Mouse (Mus musculus): ENCODE results near the gene Olfr506. TPM values are rescaled to one million over a fixed set of nuclear protein-coding genes. Genes with fewer than 3 reads are reported as not detected.
"Not testable (repeated sequence)": the region's sequence is repeated elsewhere in the genome, so short reads cannot be mapped to it uniquely, and the experiment has no call there.

Gene Olfr506
- not detected for total RNA-seq (2021)
- long read RNA-seq, experiment 1, result 0 reads
- long read RNA-seq, experiment 2, result 0 reads

- no peak for DNase-seq (ENCODE audit: low spot score in 2 of 2)
These were observed at the start of gene Olfr506 for GRCm38 (mm10) chr7:108610487-108610886. Olfr506 (plus strand) TSS chr7:108610787.

- DNase-seq (ENCODE audit: low spot score in 2 of 2), result no peak
These were observed 44.9 kb upstream of the Olfr506 start, which contains the start of gene Olfr504 for GRCm38 (mm10) chr7:108565693-108566092. Olfr504 (minus strand) TSS chr7:108565793.

DNA sequence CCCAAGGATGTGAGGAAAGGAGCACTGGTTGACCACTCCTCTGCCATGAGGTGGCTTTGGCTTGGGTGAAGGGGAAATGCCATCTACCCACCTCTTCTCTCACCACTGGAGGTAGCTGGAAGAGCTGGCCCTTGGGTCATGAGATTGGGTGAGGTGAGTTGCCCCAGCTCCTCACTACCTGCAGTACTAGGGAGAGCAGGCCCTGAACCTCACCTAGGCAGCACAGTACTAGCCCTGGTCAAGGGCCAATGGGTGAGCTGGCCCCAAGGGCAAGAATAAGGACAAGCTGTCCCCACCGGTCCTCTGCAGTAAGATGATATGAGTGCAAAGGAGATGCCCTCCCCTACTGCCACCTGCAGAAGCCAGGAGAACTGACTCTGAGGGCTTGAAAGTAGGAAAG lies 20.8 kb upstream of the Olfr506 start:
- DNase-seq (ENCODE audit: low spot score in 2 of 2), result no peak

DNA sequence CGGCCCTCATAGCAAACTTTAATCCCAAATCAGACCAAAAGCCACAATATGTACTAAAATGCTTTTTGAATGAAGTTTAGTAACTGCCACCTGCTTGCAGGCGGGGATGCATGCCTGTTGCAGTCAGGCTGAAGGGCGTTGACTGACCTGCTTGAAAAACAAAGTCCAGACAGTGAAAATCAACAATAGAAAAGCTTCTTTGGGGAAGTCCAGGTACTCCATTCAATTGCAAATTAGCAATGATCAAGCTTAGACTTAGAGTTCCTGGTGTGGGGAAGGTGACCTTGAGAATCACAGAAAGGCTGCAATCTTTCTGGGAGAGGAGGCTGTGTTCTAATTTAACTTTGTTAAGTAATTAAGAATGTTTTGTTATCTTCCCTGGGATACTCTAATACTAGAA lies 8.7 kb upstream of the Olfr506 start:
- DNase-seq (ENCODE audit: low spot score in 2 of 2), result not testable (repeated sequence)

DNA sequence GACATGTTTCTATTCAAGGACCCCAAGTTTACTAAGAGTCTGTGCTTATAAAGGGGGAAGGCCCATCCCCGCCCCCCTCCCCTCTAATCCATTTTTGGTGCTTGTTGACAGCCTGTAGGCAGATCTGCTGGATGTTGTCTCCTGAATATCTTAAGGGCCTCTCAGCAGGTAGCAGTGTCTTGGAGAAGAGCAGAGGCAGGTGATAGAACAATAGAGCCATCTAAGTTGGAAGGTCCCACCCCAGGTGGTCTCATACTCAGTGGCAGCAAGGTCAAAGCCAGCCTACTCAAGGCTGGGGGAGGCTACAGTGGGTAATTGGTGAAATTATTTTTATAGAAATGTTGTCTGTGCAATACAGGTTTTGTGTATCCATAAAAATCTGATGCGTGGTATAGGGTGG lies 3.5 kb downstream of the Olfr506 start:
- no peak for DNase-seq (ENCODE audit: low spot score in 2 of 2)

DNA sequence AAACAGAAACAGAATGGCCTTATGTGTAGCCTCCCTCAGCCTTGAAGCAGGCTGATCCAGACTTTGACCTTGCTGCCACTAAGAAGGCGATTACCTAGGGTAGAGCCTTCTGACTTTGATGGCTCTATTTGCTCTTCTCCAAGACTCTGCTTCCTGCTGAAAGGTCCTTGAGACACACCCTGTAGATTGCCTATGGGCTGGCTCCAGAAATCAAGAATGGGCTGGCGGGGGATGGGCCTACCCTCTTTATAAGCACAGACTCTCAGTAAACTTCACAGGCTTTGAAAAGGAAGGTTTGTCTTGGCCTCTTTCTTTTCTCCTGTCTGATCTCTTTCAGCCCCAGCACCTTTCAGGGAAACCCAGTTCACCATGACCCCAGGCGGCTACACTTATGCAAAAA lies 6.2 kb downstream of the Olfr506 start:
- DNase-seq (ENCODE audit: low spot score in 2 of 2), result not testable (repeated sequence)

DNA sequence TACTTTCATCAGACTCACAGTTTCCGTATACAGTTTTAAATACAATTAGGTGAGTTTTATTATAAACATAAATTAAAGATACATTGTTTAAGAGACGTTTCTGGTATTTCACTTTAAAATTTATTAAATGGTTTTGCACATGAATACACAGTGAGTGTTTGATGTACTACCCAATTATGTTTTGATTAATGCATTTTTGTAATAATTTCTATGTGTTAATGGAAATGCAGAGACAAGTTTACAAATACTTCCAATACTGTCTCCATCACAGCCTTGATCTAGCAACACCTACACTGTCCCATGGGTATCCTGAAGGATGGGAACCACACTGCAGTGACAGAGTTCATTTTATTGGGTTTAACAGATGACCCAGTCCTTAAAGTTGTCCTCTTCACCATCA lies 10.9 kb downstream of the Olfr506 start, which contains the start of gene Olfr507:
Gene Olfr507, plus strand, starts transcription at position 301 of the 400 bp plus-strand sequence.
- no peak for DNase-seq (ENCODE audit: low spot score in 2 of 2)

DNA sequence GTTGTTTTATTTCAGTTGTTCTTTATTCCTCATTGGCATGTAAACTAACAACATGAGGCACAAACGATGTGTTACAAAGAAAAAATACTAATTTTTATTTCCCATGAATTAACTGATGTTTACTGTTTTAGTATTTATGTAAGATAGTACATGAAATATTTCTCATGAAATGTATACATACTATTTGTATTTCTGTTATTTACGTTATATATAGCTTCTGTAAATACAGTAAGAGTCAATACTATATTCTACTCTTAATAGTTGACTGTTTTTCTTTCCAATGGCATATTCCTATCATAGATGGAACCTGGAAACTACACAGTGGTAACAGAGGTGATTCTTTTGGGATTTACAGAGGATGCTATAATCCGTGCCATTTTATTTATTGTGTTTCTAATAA lies 19.1 kb downstream of the Olfr506 start, which contains the start of gene Olfr508:
Gene Olfr508, plus strand, starts transcription at position 301 of the 400 bp plus-strand sequence.
- DNase-seq (ENCODE audit: low spot score in 2 of 2), result no peak

GRCm38 (mm10) chr7:108651806-108652205 lies 41.2 kb downstream of the Olfr506 start, which contains the start of gene Olfr509:
Olfr509 (minus strand) TSS chr7:108651906.
- DNase-seq (ENCODE audit: low spot score in 2 of 2), result no peak

DNA sequence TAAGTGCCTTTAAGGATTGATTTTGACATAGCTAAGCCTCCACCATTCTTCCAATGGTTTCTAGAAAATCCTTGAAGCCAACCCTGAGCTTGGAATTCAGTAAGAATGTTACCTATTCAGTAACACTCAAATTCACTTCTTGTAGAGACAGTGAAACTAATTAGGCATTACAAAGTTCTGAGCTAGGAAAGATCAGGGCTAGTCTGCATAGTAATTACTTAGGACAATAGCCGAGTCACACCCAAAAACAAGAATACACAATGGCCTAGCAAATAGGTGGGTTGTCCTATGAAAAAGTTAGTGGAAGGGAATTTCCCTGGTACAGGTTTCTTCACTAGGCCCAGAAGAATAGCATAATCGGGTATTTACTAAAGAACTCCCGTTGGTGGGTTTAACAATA lies 51.8 kb downstream of the Olfr506 start:
- DNase-seq (ENCODE audit: low spot score in 2 of 2), result no peak

Other genes with a start within 250 kb of the Olfr506 start
- not detected for gene Olfr494, start 245.5 kb upstream of the Olfr506 start, total RNA-seq (2021)
- gene Olfr495, start 217.6 kb upstream of the Olfr506 start, total RNA-seq (2021), result not detected
- not detected for gene Olfr497, start 190.4 kb upstream of the Olfr506 start, total RNA-seq (2021)
- not detected for gene Olfr498, start 145.5 kb upstream of the Olfr506 start, total RNA-seq (2021)
- not detected for gene Olfr502, start 85.7 kb upstream of the Olfr506 start, total RNA-seq (2021)
- gene Olfr503, start 66.3 kb upstream of the Olfr506 start, total RNA-seq (2021), result not detected
- not detected for gene Olfr504, start 45.0 kb upstream of the Olfr506 start, total RNA-seq (2021)
- gene Olfr507, start 11.0 kb downstream of the Olfr506 start, total RNA-seq (2021), result not detected
- not detected for gene Olfr508, start 19.2 kb downstream of the Olfr506 start, total RNA-seq (2021)
- gene Olfr509, start 41.1 kb downstream of the Olfr506 start, total RNA-seq (2021), result under 1 TPM in 1 of 2 experiments, not detected in 1; 0.08 TPM
- gene Olfr510, start 55.6 kb downstream of the Olfr506 start, total RNA-seq (2021), result not detected
- not detected for gene Olfr512, start 102.5 kb downstream of the Olfr506 start, total RNA-seq (2021)
- gene Olfr513, start 140.2 kb downstream of the Olfr506 start, total RNA-seq (2021), result not detected
- gene Olfr514, start 215.2 kb downstream of the Olfr506 start, total RNA-seq (2021), result not detected
- not detected for gene Olfr516, start 239.7 kb downstream of the Olfr506 start, total RNA-seq (2021)

Data from adrenal gland, postnatal 4 days (tissue).